ENCODE assay signal across 9 mouse cellular contexts in genomic region chr9:40687053-40687452, GRCm38 (mm10). TPM values are rescaled to one million over a fixed set of nuclear protein-coding genes. Genes with fewer than 3 reads are reported as not detected.
DNase-seq lines count a peak whose midpoint lies in the region; ATAC-seq and TF ChIP-seq lines count a peak whose summit lies in the region.
"Had no signal": no experiment of that assay in that cellular context is flagged by ENCODE, and none has a peak within 500 bp of the region (broad histone marks: within the 10 kb centered on the region; RNA-seq: fewer than 3 reads in every experiment).

No protein-coding gene starts in this region.

- H3K27me3 ChIP-seq in liver, embryonic 11.5 days (replicated peaks; ENCODE audit: control insufficient read depth, insufficient read depth, low read length), result peaks cover 41% of the 10 kb centered on the region
- 0 out of 2 replicates have a peak, but pooled peaks cover 11% of the 10 kb centered on the region for H3K27me3 ChIP-seq in forebrain, embryonic 13.5 days
- 0 out of 2 replicates have a peak, but pooled peaks cover 4% of the 10 kb centered on the region for H3K27me3 ChIP-seq in limb, embryonic 10.5 days (ENCODE audit: low read depth, poor library complexity, severe bottlenecking)
- H3K27me3 ChIP-seq in small intestine, adult 2 months (ENCODE audit: control insufficient read depth, insufficient read depth, low read length), result peaks cover 10% of the 10 kb centered on the region

- H3K4me2 ChIP-seq in liver, embryonic 11.5 days, result peak overlapping the region; percentile 63
- peak overlapping the region; percentile 91 for H3K4me2 ChIP-seq in forebrain, embryonic 13.5 days

- ATAC-seq in liver, embryonic 11.5 days (replicated peaks; ENCODE audit: low FRiP score), result no peak
- peak; percentile 11; the same call in 1 of the 2 replicates for ATAC-seq in forebrain, embryonic 13.5 days
- no peak for ATAC-seq in erythroblast, adult 5-6 weeks (replicated peaks; ENCODE audit: low FRiP score, poor library complexity, severe bottlenecking)

- no peaks in the 10 kb centered on the region for H3K9me3 ChIP-seq in liver, embryonic 11.5 days (ENCODE audit: control insufficient read depth, low read length)
- no peaks in the 10 kb centered on the region for H3K9me3 ChIP-seq in forebrain, embryonic 13.5 days (replicated peaks)
- no peaks in the 10 kb centered on the region for H3K9me3 ChIP-seq in limb, embryonic 10.5 days (replicated peaks)

- DNase-seq in liver, embryonic 11.5 days (ENCODE audit: low spot score), result no peak
- no peak for DNase-seq in liver
- no peak for DNase-seq in limb, embryonic 10.5 days (ENCODE audit: low spot score)
- DNase-seq in urinary bladder, adult 2 months (ENCODE audit: low spot score), result no peak
- DNase-seq: kidney, adult 9 months had no signal

- no peaks in the 10 kb centered on the region for H3K36me3 ChIP-seq in liver, embryonic 11.5 days (ENCODE audit: control insufficient read depth, insufficient read depth, low read length)
- no peaks in the 10 kb centered on the region for H3K36me3 ChIP-seq in forebrain, embryonic 13.5 days (ENCODE audit: poor library complexity, severe bottlenecking)
- peaks cover 14% of the 10 kb centered on the region; the same call in 1 of the 2 replicates for H3K36me3 ChIP-seq in limb, embryonic 10.5 days
- no peaks in the 10 kb centered on the region for H3K36me3 ChIP-seq in small intestine, adult 2 months (ENCODE audit: control insufficient read depth, insufficient read depth, low read length)

- H3K4me3 ChIP-seq in liver, embryonic 11.5 days (ENCODE audit: low read depth, low read length), result peak overlapping the region; percentile 58
- H3K4me3 ChIP-seq in forebrain, embryonic 13.5 days, result peak overlapping the region; percentile 73
- peak overlapping the region; percentile 98 for H3K4me3 ChIP-seq in limb, embryonic 10.5 days
- peak overlapping the region; percentile 74 for H3K4me3 ChIP-seq in small intestine, adult 2 months (ENCODE audit: low read depth, low read length)

- 47% methylated on average over 5 of the region's 5 CpGs for WGBS in liver, embryonic 11.5 days
- 45% methylated on average over 5 of the region's 5 CpGs for WGBS in forebrain, embryonic 13.5 days
- WGBS in limb, embryonic 10.5 days, result 30% methylated on average over 5 of the region's 5 CpGs
- WGBS in small intestine, adult 2 months, result 53% methylated on average over 5 of the region's 5 CpGs

- H3K4me1 ChIP-seq in liver, embryonic 11.5 days (replicated peaks; ENCODE audit: control insufficient read depth, insufficient read depth, low read length), result no peaks in the 10 kb centered on the region
- H3K4me1 ChIP-seq in forebrain, embryonic 13.5 days, result peaks cover 31% of the 10 kb centered on the region
- peaks cover 41% of the 10 kb centered on the region for H3K4me1 ChIP-seq in limb, embryonic 10.5 days
- no peaks in the 10 kb centered on the region for H3K4me1 ChIP-seq in small intestine, adult 2 months (ENCODE audit: control insufficient read depth, insufficient read depth, insufficient read length, low read length)

- no peak overlapping the region for H3K9ac ChIP-seq in liver, embryonic 11.5 days (ENCODE audit: low read depth, low read length)
- H3K9ac ChIP-seq in forebrain, embryonic 13.5 days, result peak overlapping the region; percentile 88

- TF ChIP-seq CTCF in small intestine, adult 2 months (IDR thresholded peaks at IDR 0.05; ENCODE audit: extremely low read depth, insufficient read length, insufficient replicate concordance, low read depth, low read length), result no peak

- H3K27ac ChIP-seq in liver, embryonic 11.5 days (ENCODE audit: low read depth, low read length), result no peak overlapping the region
- peak overlapping the region; percentile 93 for H3K27ac ChIP-seq in forebrain, embryonic 13.5 days
- peak overlapping the region; percentile 100 for H3K27ac ChIP-seq in limb, embryonic 10.5 days
- H3K27ac ChIP-seq in small intestine, adult 2 months (ENCODE audit: insufficient read depth, low read depth, low read length), result 0 out of 2 replicates have a peak overlapping the region, but pooled peaks have one; percentile 75

- no peak for TF ChIP-seq POLR2A in small intestine, adult 2 months (IDR thresholded peaks at IDR 0.05; ENCODE audit: low read depth, low read length)

RNA-seq across cellular contexts. Expression of gene Clmp, which starts 1.3 kb away (rescaled TPM):
- polyA plus RNA-seq in liver, embryonic 11.5 days (2014; fragmentation: Nextera tagmentation; extraction: Ambion mirVana), result 7.4 and 7.7 TPM in 2 replicates
- polyA plus RNA-seq in forebrain, embryonic 13.5 days (2015; fragmentation: Nextera tagmentation; extraction: Ambion mirVana), result 26.3 and 32.4 TPM in 2 replicates
- polyA plus RNA-seq in limb, embryonic 10.5 days (2016; fragmentation: Nextera tagmentation; extraction: Ambion mirVana), result 47.0 and 53.5 TPM in 2 replicates
- 34.0 and 37.6 TPM in 2 replicates for polyA plus RNA-seq in small intestine, adult 2 months (2012; rRNA removed)
- total RNA-seq in erythroblast, adult 5-6 weeks (2015; ENCODE audit: low replicate concordance), result 0.84 TPM in 1 of 2 replicates, not detected in the other
- 0.26 TPM in 1 of 2 replicates, not detected in the other for total RNA-seq in erythroblast, adult 5-6 weeks (2017; ENCODE audit: low replicate concordance)
- polyA plus RNA-seq in urinary bladder, adult 2 months (2012; rRNA removed), result 31.0 and 51.2 TPM in 2 replicates
- total RNA-seq: common myeloid progenitor, adult 5-6 weeks had no signal

RNA-seq across cellular contexts. Expression of gene Gm21915, which starts 16.6 kb away (rescaled TPM):
- polyA plus RNA-seq in liver, embryonic 11.5 days (2014; fragmentation: Nextera tagmentation; extraction: Ambion mirVana), result not detected in 2 replicates
- polyA plus RNA-seq in forebrain, embryonic 13.5 days (2015; fragmentation: Nextera tagmentation; extraction: Ambion mirVana), result not detected in 2 replicates
- not detected in 2 replicates for polyA plus RNA-seq in limb, embryonic 10.5 days (2016; fragmentation: Nextera tagmentation; extraction: Ambion mirVana)
- not detected in 2 replicates for polyA plus RNA-seq in small intestine, adult 2 months (2012; rRNA removed)
- not detected in 2 replicates for total RNA-seq in erythroblast, adult 5-6 weeks (2015; ENCODE audit: low replicate concordance)
- total RNA-seq in erythroblast, adult 5-6 weeks (2017; ENCODE audit: low replicate concordance), result not detected in 2 replicates
- not detected in 2 replicates for polyA plus RNA-seq in urinary bladder, adult 2 months (2012; rRNA removed)
- total RNA-seq: common myeloid progenitor, adult 5-6 weeks had no signal
